Mouse (Mus musculus) intestine, embryonic 15.5 days (tissue): ENCODE data around the gene Ackr3. TPM values are rescaled to one million over a fixed set of nuclear protein-coding genes. Genes with fewer than 3 reads are reported as not detected.

Experiments
- ATAC-seq: fragments of 200-750 bp; cut with Nextera tagmentation; 2 replicates; pipeline ENCODE4 v1.8.0; 2017; ENCODE audit warnings: moderate TSS enrichment, moderate library complexity
- H3K27ac ChIP-seq: fragments of 300-500 bp; sonication (generic); 2 replicates; pipeline ENCODE4 v1.5.1; 2015; ENCODE audit warnings: mild to moderate bottlenecking, inconsistent platforms
- H3K27me3 ChIP-seq: fragments of 300-500 bp; sonication (generic); replicated peaks from 2 replicates; pipeline ENCODE4 v1.6.1; 2015; ENCODE audit warnings: inconsistent platforms
- H3K36me3 ChIP-seq: fragments of 300-500 bp; sonication (generic); 2 replicates; pipeline ENCODE4 v1.6.1; 2015; ENCODE audit warnings: inconsistent platforms
- H3K4me1 ChIP-seq: fragments of 300-500 bp; sonication (generic); replicated peaks from 2 replicates; pipeline ENCODE4 v1.6.1; 2015; ENCODE audit warnings: inconsistent platforms
- H3K4me2 ChIP-seq: fragments of 300-500 bp; sonication (generic); replicated peaks from 2 replicates; pipeline ENCODE4 v1.6.1; 2015; ENCODE audit warnings: mild to moderate bottlenecking, inconsistent platforms
- H3K4me3 ChIP-seq: fragments of 300-500 bp; sonication (generic); replicated peaks from 2 replicates; pipeline ENCODE4 v1.5.1; 2015; ENCODE audit warnings: inconsistent platforms
- H3K9ac ChIP-seq: fragments of 300-500 bp; sonication (generic); 2 replicates; pipeline ENCODE4 v1.6.1; 2015; ENCODE audit warnings: inconsistent platforms
- H3K9me3 ChIP-seq: fragments of 300-500 bp; sonication (generic); 2 replicates; pipeline ENCODE4 v1.6.1; 2016; ENCODE audit warnings: inconsistent platforms
- WGBS: fragments of 180-500 bp; shearing (Covaris S2); methylation state at CpG from one replicate; pipeline ENCODE4 v1.1.7; 2015; 5-methylcytosine and 5-hydroxymethylcytosine counted together
- polyA plus RNA-seq: library from polyadenylated mRNA; unstranded; fragments of >200 nt; fragmentation: Nextera tagmentation; extraction: Ambion mirVana; gene quantifications from 2 replicates; pipeline ENCODE4 v1.2.1, GENCODE M21; 2015

The Ackr3 gene
- polyA plus RNA-seq: 13.0 and 13.3 TPM in 2 replicates

DNA sequence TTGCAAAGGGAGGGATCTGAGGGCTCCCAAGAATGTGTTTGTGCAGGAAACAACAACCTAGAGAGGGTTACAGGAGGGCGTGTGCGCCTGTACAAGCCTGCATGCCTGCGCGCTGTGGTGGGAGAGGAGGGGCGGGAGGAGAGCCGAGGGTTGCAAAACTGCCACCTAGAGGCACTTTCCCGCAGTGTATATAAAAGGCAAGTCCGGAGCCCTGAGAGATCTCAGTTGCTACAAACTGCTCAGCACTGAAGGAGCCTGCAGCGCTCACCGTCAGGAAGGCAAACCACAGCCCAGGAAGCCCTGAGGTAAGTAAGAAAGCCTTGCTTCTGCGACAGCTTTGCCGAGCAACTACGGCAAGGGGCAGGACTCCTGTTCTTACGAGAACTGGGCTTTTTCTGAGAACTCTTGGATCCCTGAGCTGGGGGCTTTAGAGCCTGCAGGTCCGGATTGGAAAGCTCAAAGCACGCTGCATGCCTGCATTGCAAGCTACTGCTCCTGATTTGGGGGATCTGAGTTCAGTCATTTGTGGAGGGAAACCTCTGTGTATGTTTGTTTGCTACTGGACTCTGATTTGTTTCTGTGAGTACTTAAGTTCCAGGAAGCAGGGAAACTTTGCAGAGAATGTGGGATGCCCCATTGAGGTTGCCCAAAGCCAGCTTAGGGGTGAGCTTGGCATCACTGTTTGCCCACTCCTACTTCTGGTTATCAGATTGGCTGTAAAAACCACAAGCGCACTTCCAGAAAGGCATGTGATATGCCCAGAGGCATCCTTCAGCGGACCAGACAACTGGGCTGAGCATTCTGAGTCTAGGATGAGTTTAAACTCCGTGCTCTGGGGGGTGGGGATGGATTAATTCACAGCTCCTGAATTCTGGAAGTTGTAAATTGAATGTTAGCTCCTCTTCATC, at the start of gene Ackr3:
Ackr3 (plus strand) TSS at position 198 of the 908 bp plus-strand sequence.
- peaks cover 20% of the 10 kb centered on the region for H3K4me1 ChIP-seq
- peak; percentile 83 for ATAC-seq
- peak within 1 kb of the TSS; percentile 73 for H3K27ac ChIP-seq
- peak within 1 kb of the TSS; percentile 44 for H3K4me3 ChIP-seq
- 2% methylated on average over 19 of the region's 19 CpGs for WGBS
- peak within 1 kb of the TSS; percentile 75 for H3K4me2 ChIP-seq
- no peaks in the 10 kb centered on the region for H3K36me3 ChIP-seq
- H3K9ac ChIP-seq: peak within 1 kb of the TSS; percentile 50
- no peaks in the 10 kb centered on the region for H3K9me3 ChIP-seq
- no peaks in the 10 kb centered on the region; the same call in 1 of the 2 replicates for H3K27me3 ChIP-seq

DNA sequence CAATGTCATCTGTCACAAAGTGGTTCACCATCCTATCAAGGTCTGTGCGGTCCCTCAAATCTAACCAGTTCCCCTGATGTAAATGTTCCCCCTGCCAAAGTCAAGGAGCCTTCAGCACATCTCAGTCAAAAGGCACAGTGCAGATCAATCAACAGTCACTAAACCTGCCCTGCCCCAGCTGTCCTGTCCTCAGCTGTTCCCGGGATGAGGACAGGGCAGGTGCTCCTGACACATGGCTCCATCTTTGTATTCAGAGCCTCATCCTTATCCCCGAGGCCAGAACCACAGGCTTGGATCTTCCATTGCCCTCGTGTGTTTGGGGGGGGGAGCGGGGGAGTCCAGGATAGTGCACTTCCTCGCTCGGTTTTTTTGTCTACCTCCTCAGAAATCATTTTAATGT, 47.2 kb upstream of the Ackr3 start:
- ATAC-seq: no peak
- 56% methylated on average over 7 of the region's 7 CpGs for WGBS
- no peaks in the 10 kb centered on the region for H3K27me3 ChIP-seq

DNA sequence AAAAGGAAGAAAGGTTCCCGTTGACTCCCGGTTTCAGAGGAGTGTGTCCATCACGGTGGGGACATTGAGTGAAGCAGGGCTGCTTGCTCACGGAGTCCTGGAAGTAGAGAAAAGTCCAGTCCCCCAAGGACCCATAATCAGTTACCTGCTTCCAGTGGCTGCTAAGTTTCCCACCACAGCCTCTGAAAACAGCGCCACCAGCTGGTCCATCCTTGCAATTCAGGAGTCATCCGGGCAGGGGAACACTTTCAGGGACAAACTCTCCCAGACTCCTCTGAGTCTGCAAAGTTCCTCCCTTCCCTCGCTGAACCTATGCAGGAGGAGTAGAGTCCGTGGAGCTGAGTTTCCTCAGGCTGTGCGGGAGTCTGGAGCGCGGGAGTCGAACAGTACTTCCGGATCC, 43.9 kb upstream of the Ackr3 start:
- Histone ChIP-seq H3K9ac (no peak overlapping the region), H3K4me3 (no peak overlapping the region), H3K27ac (no peak overlapping the region), H3K27me3 (no peaks in the 10 kb centered on the region), H3K9me3 (no peaks in the 10 kb centered on the region), H3K36me3 (no peaks in the 10 kb centered on the region), H3K4me1 (peaks cover 6% of the 10 kb centered on the region; the same call in 1 of the 2 replicates), H3K4me2 (no peak overlapping the region)
- WGBS: 42% methylated on average over 13 of the region's 13 CpGs
- ATAC-seq: no peak

More for the DNA sequence above, 47.2 kb upstream of the Ackr3 start:
- Histone ChIP-seq H3K9ac (no peak overlapping the region), H3K27ac (no peak overlapping the region), H3K4me3 (no peak overlapping the region), H3K9me3 (no peaks in the 10 kb centered on the region), H3K4me2 (no peak overlapping the region), H3K36me3 (no peaks in the 10 kb centered on the region), H3K4me1 (peaks cover 21% of the 10 kb centered on the region)

DNA sequence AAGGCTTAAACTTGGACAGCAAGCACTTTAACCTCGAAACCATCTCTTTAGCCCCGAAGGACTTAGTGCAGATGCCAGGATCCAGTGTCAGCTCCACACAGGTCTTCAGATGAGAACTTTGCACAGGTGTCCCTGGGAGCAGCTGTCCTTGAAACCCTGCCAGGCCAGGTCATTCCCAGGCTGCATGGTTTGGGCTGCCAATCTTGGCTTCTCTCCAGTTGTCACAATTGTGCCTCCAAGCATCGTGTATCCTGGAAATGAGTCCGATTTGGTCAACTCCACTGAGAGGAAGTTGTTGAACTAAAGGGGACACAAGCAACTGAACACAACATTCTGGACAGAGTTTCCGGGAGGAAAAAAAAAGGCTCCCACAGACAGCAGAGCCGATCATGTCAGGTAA, 42.2 kb upstream of the Ackr3 start:
- Histone ChIP-seq H3K27me3 (no peaks in the 10 kb centered on the region), H3K27ac (no peak overlapping the region), H3K4me2 (no peak overlapping the region), H3K9me3 (no peaks in the 10 kb centered on the region), H3K9ac (no peak overlapping the region), H3K36me3 (no peaks in the 10 kb centered on the region), H3K4me3 (no peak overlapping the region), H3K4me1 (peaks cover 8% of the 10 kb centered on the region; the same call in 1 of the 2 replicates)
- ATAC-seq: no peak
- 76% methylated on average over 6 of the region's 6 CpGs for WGBS

DNA sequence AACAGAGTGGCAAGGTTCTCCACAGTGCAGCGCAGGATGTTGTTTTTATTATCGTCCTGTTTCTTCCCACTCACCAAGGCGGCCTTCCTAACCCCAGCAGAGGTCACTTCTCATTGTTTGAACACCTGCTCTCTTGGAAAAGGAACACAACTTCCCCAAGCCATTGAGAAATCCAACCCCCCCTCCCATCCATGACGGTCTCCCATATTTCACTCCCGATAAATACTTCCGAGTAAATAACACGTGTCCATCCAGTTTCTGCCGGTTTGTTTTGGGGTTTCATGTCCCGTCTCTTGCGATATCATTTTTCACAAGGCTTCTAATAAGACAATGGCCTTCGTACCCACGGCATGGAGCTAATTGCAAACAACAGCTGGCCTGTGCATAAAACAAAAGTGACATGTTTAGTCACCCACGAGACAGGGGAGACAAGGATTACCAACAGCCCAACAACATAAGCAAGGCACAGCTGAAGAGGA, 41.4 kb upstream of the Ackr3 start:
- Histone ChIP-seq H3K27me3 (no peaks in the 10 kb centered on the region), H3K4me1 (peaks cover 8% of the 10 kb centered on the region; the same call in 1 of the 2 replicates), H3K9me3 (no peaks in the 10 kb centered on the region), H3K36me3 (no peaks in the 10 kb centered on the region), H3K27ac (no peak overlapping the region), H3K9ac (no peak overlapping the region), H3K4me2 (no peak overlapping the region), H3K4me3 (no peak overlapping the region)
- WGBS: 48% methylated on average over 13 of the region's 13 CpGs
- ATAC-seq: no peak

DNA sequence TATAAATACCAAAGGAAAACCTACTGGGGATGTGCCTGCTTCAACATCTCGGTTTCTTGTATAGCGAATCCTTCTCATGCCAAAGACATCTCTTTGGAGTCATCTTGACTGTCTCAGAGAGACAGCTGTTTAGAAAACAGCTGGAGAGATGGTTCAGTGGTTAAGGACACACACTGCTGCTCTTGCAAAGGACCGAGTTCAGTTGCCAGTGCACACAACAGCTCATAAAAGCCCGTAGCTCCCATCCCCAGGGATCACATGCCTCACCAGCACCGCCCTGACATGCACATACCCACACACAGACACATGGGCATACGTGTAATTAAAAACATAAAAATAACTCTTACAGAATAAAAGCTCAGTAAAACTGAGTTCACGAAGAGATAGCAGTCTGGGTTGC, 40.6 kb upstream of the Ackr3 start:
- peaks cover 5% of the 10 kb centered on the region; the same call in 1 of the 2 replicates for H3K4me1 ChIP-seq
- WGBS: 68% methylated on average over 7 of the region's 7 CpGs
- H3K4me3 ChIP-seq: no peak overlapping the region
- H3K27me3 ChIP-seq: no peaks in the 10 kb centered on the region
- H3K27ac ChIP-seq: no peak overlapping the region
- ATAC-seq: no peak
- no peaks in the 10 kb centered on the region for H3K36me3 ChIP-seq
- no peaks in the 10 kb centered on the region for H3K9me3 ChIP-seq
- H3K4me2 ChIP-seq: no peak overlapping the region
- H3K9ac ChIP-seq: no peak overlapping the region

DNA sequence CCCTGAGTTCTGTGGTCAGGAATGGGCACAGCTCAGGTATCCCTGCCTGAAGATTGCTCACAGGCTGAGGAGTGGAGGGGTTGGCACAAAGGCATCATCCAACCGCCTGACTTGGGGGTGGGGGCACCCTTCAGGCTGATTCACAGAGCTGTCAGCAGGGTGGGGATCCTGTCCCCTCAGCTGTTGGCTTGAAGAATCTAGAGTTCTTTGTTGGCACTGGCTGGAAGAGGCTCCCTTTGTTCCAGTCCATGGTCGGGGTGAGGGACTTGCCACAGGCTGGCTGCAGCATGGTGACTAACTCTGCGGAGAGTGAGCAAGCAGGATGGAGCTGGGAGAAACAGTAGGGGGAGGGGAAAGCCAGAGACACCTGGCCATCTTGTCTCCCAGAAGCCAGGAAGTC, 39.5 kb upstream of the Ackr3 start:
- 70% methylated on average over 3 of the region's 3 CpGs for WGBS
- Histone ChIP-seq H3K27me3 (no peaks in the 10 kb centered on the region), H3K9me3 (no peaks in the 10 kb centered on the region), H3K36me3 (no peaks in the 10 kb centered on the region), H3K4me1 (peaks cover 5% of the 10 kb centered on the region; the same call in 1 of the 2 replicates), H3K4me2 (no peak overlapping the region), H3K9ac (no peak overlapping the region), H3K27ac (no peak overlapping the region), H3K4me3 (no peak overlapping the region)
- no peak for ATAC-seq

DNA sequence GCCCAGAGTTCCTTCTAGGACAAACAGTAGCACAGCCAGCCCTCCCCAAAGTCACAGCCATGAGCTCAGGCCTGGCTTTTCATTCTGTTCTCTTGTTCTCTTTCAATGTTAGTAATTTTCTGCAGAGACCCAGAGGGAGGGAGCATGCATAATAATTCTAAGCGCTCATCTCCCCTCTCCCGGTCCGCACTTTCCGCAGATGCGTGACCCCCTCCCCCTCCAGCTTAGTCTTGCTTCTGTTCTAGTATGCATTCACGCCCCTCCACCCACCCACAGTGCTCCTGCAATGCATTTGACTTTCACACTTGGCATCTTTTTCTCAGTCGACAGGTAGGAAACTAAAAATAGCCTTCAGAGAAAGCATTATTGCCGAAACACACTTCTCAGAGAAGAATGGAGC, 29.4 kb upstream of the Ackr3 start:
- Histone ChIP-seq H3K4me3 (no peak overlapping the region), H3K27me3 (no peaks in the 10 kb centered on the region), H3K27ac (no peak overlapping the region), H3K36me3 (no peaks in the 10 kb centered on the region), H3K4me2 (no peak overlapping the region), H3K4me1 (no peaks in the 10 kb centered on the region), H3K9me3 (no peaks in the 10 kb centered on the region), H3K9ac (no peak overlapping the region)
- no peak for ATAC-seq
- WGBS: 72% methylated on average over 8 of the region's 8 CpGs

DNA sequence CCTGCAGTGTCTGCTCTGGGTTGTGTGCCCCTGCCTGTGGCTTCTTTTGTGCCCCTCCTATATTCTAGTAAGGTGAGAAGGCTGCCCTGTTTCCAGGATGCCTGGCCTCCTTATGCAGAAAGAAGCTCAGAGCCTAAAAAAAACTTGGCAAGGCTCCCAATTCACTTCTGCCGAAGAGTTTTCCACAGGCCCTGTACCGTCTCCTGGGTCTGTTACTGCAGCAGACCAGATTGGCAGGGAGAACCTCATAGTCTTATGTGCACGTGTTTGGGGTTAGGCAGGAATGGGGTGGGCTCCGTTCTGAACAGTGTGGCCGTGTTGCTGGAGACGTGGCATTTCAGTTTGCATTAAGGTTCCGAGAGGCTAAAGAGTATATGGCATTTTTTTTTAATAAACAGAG, 27.6 kb upstream of the Ackr3 start:
- no peaks in the 10 kb centered on the region for H3K36me3 ChIP-seq
- 38% methylated on average over 7 of the region's 7 CpGs for WGBS
- no peak overlapping the region for H3K9ac ChIP-seq
- H3K4me1 ChIP-seq: no peaks in the 10 kb centered on the region
- H3K27me3 ChIP-seq: no peaks in the 10 kb centered on the region
- H3K4me3 ChIP-seq: no peak overlapping the region
- H3K9me3 ChIP-seq: no peaks in the 10 kb centered on the region
- H3K4me2 ChIP-seq: no peak overlapping the region
- H3K27ac ChIP-seq: no peak overlapping the region
- ATAC-seq: no peak

DNA sequence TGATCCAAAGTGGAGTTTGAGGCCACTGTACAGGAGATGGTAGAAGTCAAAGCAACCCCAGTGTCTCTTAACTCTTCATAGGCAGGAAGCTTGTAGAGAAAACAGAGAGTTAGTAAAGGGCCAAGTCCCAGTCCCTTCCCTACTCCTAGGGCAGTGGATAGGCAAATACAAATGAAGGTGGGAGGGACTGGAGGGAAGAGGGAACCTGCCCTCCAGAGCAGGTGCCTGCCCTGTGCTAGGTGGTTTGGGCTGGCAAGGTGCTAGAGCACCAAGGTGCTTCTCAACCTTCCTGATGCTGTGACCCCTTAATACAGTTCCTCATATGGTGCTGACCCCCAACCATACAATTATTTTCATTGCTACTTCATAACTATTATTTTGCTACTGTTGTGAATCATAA, 26.2 kb upstream of the Ackr3 start:
- Histone ChIP-seq H3K27ac (no peak overlapping the region), H3K9me3 (no peaks in the 10 kb centered on the region), H3K4me3 (no peak overlapping the region), H3K27me3 (no peaks in the 10 kb centered on the region), H3K36me3 (no peaks in the 10 kb centered on the region), H3K4me1 (no peaks in the 10 kb centered on the region), H3K4me2 (no peak overlapping the region), H3K9ac (no peak overlapping the region)
- no peak for ATAC-seq

DNA sequence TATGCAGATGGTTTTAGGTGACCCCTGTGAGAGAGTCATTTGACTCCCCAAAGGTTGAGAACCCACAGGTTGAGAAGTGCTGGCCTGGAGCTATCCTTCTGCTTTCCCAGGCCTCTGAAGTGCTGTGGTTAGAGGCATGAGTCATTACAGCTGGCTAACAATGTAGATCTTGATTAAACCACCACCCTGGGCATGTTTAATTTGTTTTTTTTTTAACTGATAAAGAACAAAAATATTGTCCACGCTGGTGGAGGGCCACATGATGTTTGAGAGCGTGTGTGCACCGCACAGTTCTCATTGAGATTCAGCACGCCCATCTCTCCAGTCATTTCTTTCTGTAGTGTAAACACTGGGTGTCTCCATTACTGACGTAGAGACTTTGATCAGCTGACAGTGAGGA, 25.8 kb upstream of the Ackr3 start:
- H3K4me2 ChIP-seq: no peak overlapping the region
- H3K9me3 ChIP-seq: no peaks in the 10 kb centered on the region
- no peaks in the 10 kb centered on the region for H3K4me1 ChIP-seq
- no peak overlapping the region for H3K27ac ChIP-seq
- no peak overlapping the region for H3K4me3 ChIP-seq
- no peak overlapping the region for H3K9ac ChIP-seq
- ATAC-seq: no peak
- H3K27me3 ChIP-seq: no peaks in the 10 kb centered on the region
- no peaks in the 10 kb centered on the region for H3K36me3 ChIP-seq
- WGBS: 43% methylated on average over 5 of the region's 5 CpGs

DNA sequence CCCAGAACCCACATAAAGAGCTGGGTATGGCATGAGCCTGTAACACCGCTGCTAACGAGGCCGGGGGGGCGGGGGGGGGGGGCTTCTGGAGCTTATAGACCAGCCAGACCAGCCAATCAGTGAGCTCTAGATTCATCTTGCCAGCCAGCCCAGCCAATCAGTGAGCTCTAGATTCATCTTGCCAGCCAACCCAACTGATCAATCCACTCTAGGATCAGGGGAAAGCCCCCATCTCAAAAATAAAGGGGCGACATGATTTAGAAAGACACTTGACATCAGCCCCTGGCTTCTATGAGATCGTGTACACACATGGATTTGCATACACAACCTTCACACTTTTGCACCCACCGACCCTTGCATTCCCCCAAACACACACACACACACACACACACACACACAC, 23.3 kb upstream of the Ackr3 start:
- no peaks in the 10 kb centered on the region for H3K9me3 ChIP-seq
- H3K9ac ChIP-seq: no peak overlapping the region
- H3K36me3 ChIP-seq: no peaks in the 10 kb centered on the region
- H3K4me1 ChIP-seq: no peaks in the 10 kb centered on the region
- WGBS: 77% methylated on average over 7 of the region's 7 CpGs
- H3K27ac ChIP-seq: no peak overlapping the region
- no peak overlapping the region for H3K4me2 ChIP-seq
- no peak overlapping the region for H3K4me3 ChIP-seq
- no peaks in the 10 kb centered on the region for H3K27me3 ChIP-seq
- ATAC-seq: no peak
